Mouse (Mus musculus) adrenal gland, adult 18-20 months (tissue): Measurements from ENCODE around the gene Vps16. TPM values are rescaled to one million over a fixed set of nuclear protein-coding genes. Genes with fewer than 3 reads are reported as not detected.

Experiments used
- DNase-seq, 2 experiments: peaks; one replicate each; pipeline ENCODE4 v3.0.0; 2021 to 2022; ENCODE audit warnings: low spot score in 2 of 2
- total RNA-seq, 2 experiments: library from RNA; stranded (reverse); gene quantifications; 1 replicate in 1 of 2; 2 replicates in 1 of 2; pipeline ENCODE4 v1.2.3; 2021

The Vps16 gene
- total RNA-seq, 2 experiments from 2014 or later: 47.9 to 71.8 TPM

DNA sequence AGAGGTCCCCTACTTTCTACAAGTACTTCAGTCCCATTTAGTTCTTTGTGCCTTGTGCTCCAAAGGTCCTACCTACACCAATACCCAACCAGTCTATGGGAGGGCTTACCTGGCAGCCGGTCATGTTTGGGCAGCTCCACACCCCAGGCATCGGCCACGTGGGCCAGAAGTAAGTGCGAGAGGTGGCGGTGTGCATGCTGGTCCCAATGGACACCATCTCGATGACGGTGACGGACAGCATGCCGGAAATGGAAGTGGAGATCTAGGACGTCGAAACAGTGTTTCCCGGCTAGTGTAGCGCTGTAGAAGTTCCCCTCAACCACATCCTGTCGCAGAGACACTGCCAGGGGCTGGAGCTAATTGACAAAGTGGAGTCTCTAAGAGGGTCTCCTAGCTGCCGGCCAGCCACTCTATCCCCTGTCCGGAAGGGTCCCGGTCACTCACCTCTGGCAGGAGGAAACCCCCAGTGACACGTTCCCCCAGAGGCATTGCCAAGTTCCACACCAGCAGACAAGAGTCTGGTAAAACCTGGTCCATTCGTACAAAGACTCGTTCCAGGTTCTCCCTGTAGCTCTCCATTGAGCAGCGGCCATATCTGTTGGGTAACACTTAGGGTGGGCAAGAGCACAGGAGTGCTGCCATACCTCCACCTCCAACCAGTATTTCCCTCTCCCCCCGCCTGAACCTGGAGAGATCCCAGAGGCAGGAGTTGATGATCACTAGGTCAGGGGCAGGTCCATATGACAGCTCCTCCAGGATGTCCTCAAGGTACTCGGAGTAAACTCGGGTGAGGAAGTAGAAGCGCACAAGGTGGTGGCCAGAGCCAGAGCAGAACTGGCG lies 2.1 kb upstream of the Vps16 start:
- no peak for DNase-seq

DNA sequence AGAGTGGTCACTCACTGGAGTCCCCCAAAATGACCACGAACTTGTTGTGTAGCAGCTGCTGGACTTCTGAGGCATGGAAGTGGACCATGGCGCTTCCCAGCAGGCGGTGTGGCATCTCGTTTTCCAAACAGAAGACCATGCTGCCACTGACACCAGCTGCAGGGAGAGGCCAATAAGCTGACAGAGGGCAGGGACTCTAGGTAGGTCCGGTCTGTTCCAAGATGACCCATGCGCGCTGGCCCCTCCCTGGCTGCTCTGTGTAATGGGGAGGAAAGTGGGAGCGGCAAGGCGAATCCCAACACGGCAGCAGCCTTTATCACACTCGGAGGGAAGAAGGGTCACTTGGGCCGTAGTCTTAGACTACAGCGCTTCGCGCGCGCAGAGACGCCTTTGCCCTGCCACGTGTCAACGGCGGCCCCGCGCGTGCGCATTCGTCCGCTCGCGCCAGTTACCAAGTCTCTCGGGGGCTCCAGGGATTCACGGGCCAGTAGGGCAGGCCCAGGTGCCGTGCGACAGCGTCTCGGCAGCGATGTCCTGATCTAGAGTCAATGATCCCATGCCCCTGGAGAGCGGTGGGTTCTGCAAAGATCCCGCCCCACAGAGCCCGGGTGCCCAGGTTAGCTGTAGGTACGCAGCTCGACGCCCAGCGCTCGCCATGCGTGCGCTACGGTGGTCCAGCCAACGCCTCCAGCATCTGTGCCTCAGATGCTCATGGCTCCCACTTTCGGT lies 578 bp upstream of the Vps16 start:
- DNase-seq: peak; percentile 78

DNA sequence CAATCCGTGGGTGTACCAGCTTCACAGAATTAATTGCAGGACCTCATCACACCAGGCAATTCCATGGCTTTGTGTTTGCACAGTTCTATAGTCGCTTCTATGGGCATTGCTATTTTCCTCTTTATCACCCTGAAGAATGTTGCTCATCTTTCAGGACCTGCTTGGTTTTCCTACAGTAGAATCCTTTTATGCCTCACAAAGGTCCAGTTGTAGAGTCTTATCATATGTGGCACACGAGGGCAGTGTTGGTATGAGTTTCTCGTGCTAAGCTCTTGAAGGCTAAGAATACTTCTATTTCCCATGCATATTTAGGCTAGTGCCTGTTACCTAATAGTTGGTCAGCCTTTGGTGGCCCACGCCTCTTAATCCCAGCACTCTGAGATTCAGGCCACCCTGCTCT lies 973 bp downstream of the Vps16 start:
- DNase-seq: no peak

DNA sequence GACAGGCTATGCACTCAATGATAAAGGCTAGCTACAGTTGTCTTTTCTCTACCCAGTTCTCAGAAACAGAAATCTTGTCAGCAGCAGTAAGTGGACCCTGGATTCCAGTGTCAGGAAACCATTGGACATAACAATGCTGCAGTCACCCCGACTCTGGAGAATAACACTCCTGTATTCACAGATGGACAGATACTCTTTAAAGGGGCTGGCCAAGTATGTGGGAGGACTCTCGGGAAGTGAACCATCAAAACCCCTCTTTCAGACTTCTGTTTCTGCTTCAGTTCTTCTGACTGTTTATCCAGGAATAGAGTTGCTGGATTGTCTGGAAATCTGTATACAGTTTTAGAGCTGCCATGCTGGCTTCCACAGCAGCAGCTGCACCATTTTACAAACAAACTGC lies 5.7 kb downstream of the Vps16 start:
- no peak for DNase-seq

DNA sequence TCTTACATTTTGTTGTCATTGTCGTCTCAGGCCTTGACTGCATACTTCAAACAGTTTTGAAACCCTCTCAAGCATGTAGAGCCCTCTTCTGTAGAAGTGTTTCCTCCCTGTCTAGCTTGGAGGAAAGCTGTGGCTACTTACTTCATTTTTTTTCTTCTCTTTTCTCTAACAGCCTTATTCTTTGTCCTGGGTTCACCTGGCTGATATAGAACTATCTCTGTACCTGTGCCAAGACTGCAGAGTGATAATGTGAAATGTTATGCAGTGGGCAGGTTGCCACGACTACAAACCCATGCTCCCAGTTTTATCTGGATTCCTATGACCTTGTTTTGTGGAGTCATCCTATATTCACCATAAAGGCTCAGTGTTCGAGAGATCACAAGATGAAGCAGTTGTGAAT lies 6.3 kb downstream of the Vps16 start:
- DNase-seq: no peak

DNA sequence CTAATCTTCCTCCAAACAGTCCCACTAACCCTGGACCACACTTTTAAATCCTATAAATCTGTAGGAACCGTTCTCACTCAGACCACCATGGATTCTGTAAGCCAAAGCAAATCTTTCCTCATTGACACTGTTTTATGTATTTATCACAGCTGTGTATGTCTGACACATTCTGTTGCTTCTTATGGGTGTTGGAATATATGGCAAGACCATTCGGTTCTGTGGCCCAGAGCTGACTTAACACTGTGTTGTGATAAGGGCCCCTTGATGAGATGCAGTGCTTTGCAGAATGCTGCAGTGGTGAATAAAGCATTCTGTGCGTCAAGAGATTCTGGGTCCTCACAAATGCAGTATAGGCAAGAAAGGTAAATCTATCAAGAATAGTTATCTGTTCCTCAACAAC lies 8.0 kb downstream of the Vps16 start:
- DNase-seq: no peak

DNA sequence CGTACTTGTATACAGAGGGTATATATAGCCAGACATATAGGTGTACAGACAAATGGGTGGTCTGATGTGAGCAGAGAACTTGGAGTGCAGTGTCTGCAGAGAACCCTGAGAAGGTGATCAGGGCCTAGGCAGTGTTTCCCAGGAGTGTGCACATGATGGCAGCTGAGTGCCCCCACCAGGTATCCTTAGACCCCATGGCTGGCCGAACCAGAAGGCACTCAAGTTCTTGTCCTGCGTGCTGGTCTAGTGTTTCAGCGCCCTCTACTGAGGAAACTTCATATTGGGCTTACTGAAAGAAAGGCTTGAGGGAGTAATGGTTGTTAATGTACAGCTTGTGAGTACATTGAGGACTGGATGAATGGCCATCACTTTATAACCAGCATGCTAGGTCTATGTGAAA lies 9.0 kb downstream of the Vps16 start:
- DNase-seq: no peak

DNA sequence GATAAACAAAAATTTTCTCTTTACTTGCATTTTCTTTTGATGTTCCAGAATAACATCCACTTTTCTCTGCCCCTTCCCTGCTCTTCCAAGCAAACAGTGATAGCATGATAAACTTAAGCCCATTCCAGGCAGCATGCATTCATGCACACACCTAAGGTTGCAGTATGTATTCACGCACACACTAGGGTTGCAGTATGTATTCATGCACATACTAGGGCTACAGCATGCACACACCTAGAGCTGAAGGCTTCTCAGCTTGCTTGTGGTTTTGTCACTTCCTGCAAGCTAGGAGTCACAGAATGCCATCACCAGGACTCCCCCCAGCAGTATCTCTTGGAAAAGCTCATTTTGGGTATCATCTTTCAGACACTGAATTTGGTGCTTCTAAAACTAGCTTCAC lies 12.6 kb downstream of the Vps16 start:
- DNase-seq: no peak

DNA sequence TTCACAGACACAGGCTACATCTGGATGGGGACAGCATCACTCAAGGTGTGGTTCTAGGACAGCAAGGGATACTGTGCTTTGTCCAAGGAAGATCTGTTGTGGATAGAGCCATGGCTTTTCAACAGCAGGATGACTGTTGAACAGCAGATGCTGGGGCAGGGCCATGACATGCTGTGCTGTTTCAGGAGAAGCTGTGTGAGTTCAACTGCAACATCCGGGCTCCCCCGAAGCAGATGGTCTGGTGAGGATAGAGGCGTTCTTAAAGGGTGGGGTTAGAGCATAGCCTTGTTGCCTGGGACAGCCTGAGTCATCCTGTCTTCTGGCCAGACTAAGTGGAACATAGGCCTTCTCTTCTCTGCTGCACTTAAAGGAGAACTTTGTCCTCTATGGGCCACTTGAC lies 14.7 kb downstream of the Vps16 start:
- no peak for DNase-seq

DNA sequence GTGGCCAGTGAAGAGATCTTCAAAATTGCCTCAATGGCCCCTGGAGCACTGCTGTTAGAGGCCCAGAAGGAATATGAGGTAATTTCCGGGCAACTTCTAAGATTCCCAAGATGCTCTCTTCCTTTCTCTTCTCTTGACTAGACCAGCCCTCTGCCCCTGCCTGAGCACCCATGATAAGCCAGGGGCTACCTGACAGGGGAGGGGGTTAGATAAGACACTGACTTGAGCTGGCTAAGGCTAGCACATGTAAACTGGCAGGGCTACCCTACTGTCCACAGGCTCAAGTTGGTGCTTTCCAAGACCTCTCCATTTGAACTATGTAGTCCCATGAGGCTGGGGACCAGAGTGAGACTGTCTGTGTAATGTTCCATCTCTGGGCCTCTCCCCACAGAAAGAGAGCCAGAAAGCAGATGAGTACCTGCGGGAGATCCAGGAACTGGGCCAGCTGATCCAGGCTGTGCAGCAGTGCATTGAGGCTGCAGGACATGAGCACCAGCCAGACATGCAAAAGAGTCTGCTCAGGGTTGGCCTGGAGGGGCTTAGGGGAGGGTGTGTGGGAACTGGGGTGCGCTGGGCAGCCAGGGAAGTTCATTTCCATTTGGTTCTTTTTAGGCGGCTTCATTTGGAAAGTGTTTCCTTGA lies 15.8 kb downstream of the Vps16 start:
- DNase-seq: no peak

DNA sequence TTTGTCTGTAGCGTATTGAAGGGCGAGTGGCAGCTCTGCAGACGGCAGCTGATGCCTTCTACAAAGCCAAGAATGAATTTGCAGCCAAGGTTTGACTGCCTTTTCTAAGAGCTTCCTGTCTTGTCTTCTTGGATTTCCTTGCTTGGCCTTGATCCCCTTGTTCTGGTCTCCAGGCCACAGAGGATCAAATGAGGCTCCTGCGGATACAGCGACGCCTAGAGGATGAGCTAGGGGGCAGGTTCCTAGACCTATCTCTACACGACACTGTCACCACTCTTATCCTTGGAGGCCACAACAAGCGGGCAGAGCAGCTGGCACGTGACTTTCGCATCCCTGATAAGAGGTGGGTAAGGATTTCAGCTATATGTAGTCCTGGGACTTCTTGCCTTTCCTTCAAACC lies 18.0 kb downstream of the Vps16 start:
- no peak for DNase-seq

DNA sequence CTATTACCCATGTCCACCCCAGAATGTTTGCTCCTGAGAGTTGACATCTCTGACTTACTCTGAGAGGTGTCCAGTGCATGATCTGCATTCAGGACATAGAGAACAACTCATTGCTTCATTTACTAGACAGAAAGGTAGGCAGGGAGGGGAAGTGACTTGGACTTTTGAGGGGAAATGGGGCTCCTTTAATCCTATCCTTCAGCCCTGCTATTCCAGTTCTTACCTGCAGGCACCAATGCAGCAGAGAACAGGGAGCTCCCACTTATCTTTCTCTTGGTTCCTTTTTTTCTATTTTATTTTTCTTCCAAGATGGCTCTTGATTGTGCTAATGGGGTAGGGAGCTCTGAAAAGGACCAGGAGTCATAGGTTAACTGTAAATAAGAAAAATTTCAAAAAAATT lies 24.3 kb downstream of the Vps16 start:
- DNase-seq: no peak

DNA sequence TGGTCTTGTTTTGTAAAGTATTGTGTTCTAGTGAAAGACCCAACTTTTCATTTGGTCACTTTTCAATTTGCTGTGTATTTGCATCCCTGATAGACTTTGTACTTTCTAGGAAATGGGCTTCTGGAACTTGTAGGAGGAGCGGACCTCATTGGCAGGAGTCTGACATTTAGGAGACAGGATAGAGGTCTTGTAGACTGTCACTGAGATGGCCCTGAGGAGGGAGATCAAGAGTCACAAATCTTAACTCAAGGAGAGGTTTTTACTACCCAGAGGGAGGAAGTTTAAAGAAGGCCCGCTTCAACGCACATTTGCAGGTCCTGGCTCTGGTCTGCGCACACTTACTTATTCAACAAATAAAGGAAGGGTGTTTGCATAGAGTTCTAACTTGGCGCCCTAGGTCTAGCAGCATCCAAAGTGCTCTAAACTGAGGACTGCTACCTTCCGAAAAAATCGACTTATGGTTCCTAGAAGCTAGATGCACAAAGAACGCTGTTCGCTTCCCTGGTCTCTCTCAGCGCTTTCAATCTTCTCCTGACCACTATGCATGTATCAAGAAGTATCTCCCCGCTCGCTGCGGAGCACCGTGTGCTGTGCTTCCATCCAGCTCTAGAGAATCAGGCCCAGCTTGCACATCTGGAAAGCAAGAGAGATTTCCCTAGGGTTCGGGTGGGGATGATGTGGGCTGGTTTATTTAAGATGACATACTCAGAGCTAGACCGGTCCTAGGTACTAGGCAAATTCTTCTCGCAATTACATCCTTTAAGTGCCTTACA lies 25.1 kb downstream of the Vps16 start:
- DNase-seq: no peak

DNA sequence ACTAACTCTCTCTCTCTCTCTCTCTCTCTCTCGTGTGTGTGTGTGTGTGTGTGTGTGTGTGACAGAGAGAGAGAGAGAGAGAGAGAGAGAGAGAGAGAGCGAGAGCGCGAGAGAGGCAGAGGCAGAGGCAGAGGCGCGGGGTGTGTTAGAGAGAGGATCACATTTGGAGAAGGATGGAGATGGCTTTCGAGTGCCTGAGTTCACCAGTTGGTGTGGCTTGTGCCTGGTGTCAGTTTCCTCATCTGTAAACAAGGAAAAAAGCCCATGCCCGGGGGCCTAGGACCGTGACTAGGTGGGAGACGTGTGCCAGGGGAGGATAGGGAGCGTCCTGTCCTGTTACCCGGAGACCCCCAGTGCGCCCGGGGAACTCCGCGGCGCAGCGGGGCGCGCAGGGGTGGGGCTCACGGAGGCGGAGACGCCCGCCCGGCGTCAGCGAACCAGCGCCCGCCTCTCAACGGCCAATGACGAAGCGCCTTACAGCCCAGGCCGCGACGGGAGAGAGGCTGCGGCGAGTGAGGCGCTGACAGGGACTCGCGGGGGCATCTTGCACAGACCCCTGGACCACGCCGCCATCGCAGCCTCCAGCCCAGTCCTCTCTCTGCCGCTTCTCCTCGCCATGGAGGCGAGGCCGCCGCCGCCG lies 25.8 kb downstream of the Vps16 start, which contains the start of gene Ptpra:
Gene Ptpra, plus strand, starts transcription at position 485 of the 640 bp plus-strand sequence.
- DNase-seq: peak; percentile 92 to 93

DNA sequence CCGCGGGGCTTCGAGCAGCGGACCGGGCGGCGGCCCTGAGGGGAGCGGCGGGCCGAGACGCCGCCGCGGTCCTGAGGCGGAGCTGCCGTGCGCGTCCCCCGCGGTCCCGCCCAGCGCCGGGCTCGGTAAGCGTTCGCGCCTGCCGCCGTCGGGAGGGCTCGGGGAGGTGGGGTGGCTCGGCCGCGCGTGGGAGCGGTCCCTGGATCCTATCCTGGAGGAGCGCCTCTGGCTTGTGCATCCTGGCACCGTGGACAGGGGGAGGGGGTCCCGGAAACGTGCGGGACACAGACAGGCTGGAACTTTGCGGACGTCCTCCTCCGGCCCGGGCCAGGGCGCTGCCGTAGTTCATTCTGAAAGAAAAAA lies 26.3 kb downstream of the Vps16 start:
- peak; percentile 78 to 82 for DNase-seq

DNA sequence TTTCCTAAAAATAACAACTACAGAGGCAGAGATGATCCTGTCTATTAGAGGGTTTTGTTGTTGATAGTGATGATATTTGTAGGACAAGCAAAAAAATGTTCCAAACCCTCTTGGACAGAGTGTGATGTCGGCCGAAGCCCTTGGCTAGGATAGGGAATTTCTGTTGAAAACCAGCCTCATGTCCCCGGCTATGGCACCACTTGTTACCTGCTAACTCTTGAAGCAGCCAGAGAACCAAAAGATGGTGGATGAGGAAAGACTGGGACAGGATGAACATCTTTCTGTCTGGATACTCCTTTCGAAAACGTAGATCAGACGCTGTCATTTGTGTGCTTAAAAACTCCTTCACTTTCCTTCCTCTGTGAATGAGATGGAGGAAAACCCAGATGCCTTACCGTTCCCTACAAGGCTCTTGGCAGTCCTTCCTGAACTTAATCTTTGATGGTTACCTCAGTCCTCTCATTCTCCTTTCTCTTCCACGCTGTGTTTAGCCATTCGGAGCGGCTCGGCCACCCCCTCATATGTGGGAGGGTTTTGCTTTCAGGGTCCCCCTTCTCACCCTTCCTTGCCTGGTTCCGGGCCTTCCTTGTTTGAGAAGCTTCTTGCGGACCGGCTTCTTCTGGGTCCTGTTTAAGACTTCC lies 27.1 kb downstream of the Vps16 start:
- no peak for DNase-seq

DNA sequence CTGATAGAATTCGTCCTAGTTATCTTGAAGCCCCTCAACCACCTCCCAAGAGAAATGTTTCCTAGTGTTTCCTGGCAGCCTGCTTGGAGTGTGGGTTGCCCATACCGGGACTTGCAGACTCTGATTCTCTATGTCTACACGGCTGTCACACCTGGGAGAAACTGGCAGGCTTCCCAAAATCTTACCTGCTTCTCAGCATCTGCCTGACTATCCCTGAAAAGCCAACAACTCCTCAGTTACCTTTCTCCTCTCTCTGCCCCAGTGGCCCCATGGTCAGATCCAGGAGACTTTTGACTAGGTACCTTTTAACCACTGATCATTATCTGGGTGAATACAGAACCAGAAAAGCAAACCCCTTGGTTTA lies 27.6 kb downstream of the Vps16 start:
- no peak for DNase-seq

DNA sequence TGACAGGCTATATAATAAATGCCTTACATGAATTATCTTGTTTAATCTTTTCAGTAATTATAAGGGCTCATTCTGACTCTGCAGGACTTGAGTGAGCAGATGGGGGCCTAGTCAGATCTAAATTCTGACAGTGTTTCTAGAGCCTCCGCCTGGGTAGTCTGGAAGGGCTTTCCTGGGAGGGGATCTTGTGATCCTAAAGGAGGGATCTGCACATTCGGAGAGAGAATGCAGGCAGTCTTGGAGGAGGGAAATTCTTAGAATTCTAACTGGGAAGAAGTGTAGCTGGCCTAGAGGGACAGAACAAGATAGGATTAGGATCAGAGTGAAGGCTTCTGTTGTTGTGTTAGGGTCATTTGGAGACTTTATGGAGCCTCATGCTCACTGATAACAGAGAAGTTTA lies 28.1 kb downstream of the Vps16 start:
- DNase-seq: no peak

DNA sequence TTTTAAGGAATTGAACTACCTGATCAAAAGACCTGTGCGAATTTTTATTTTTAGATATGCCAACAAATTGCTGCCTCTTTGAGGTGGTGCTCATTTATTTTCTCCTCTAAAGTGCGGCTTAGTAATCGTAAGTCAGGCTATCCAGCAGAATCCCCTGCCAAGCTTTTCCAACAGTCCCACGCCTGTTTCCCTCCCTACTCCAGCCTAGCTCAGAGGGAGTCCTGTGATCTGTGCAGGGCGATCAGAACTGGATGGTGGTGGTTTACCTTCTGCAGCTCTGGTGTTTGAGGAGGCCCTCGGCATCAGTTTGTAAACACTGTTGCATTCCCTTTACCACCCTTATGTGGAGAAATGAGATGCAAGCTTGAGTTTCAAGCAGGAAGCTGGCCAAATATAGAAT lies 29.3 kb downstream of the Vps16 start:
- DNase-seq: no peak

DNA sequence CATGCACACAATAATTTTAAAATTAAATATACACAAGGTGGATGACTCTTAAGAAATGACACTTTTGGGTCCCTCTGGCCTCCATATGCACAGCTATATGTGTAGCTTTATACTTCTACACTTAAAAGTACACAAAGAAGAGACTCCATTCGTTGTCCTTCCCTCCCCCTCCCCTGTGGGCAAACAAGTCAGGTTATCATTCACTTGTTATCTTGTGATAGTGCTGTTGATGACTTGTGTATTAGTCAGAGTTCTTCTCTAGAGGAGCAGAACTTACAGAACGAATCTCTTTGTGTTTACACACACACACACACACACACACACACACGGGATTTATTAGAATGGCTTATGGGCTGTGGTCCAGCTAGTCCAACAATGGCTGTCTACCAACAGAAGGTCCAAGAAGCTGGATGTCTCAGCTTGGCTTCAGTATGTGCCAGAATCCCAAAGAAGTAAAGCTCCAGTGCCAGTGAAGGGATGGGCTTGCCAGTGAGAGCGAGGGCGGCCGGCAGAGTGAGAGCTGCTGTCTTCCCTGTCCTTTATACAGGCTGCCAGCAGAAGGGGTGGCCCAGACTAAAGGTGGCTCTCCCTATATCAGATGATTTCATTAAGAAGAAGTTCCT lies 30.7 kb downstream of the Vps16 start:
- no peak for DNase-seq
